Mouse (Mus musculus): Measurements from ENCODE around the gene Gpr160. TPM values are rescaled to one million over a fixed set of nuclear protein-coding genes. Genes with fewer than 3 reads are reported as not detected.

Gene Gpr160
- polyA plus RNA-seq (2015; fragmentation: Nextera tagmentation; extraction: Ambion mirVana), result 0.92 and 1.1 TPM in 2 replicates

- H3K4me1 ChIP-seq, result peaks cover 8% of the 10 kb centered on the region; the same call in 1 of the 2 replicates
- peak within 1 kb of the TSS; percentile 59 for H3K4me3 ChIP-seq
- peak within 1 kb of the TSS; percentile 76 for H3K9ac ChIP-seq
- under 1% methylated on average over 72 of the region's 75 CpGs for WGBS
- peaks cover 35% of the 10 kb centered on the region for H3K27me3 ChIP-seq (replicated peaks)
- peak; percentile 79 for ATAC-seq (ENCODE audit: extremely low read depth, insufficient number of reproducible peaks, low FRiP score, low TSS enrichment)
- H3K4me2 ChIP-seq, result peak within 1 kb of the TSS; percentile 86
- no peak within 1 kb of the TSS for H3K27ac ChIP-seq (replicated peaks)
- no peaks in the 10 kb centered on the region for H3K36me3 ChIP-seq
- H3K9me3 ChIP-seq, result no peaks in the 10 kb centered on the region
These were observed at the start of gene Gpr160 for GRCm38 (mm10) chr3:30855604-30856458. TSS of gene Gpr160 (plus strand) at chr3:30855950.

DNA sequence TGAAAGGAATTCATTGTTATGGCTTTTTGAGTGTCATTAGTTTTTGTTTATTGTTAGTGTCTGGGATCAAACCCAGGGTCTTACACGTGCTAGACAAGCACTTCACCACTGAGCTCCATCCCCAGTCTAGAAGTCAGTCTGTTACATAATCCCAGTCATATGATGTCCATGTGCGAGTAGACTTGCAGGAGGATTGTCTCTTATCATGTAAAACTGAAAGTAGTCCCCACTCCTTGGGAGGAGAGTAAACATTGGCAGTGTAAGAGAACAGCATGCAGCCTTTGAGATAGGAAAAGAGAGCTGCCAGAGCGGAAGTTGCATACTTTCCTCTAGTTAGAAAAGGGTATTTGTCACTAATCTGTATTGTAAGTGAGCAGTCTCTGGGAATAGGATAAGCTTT lies 42.9 kb upstream of the Gpr160 start:
- Histone ChIP-seq H3K27ac (replicated peaks) (no peak overlapping the region), H3K4me3 (no peak overlapping the region), H3K36me3 (peaks cover 76% of the 10 kb centered on the region), H3K4me2 (no peak overlapping the region), H3K9ac (no peak overlapping the region), H3K27me3 (replicated peaks) (no peaks in the 10 kb centered on the region), H3K9me3 (no peaks in the 10 kb centered on the region), H3K4me1 (no peaks in the 10 kb centered on the region)
- ATAC-seq (ENCODE audit: extremely low read depth, insufficient number of reproducible peaks, low FRiP score, low TSS enrichment), result no peak
- 54% methylated on average over 3 of the region's 3 CpGs for WGBS

DNA sequence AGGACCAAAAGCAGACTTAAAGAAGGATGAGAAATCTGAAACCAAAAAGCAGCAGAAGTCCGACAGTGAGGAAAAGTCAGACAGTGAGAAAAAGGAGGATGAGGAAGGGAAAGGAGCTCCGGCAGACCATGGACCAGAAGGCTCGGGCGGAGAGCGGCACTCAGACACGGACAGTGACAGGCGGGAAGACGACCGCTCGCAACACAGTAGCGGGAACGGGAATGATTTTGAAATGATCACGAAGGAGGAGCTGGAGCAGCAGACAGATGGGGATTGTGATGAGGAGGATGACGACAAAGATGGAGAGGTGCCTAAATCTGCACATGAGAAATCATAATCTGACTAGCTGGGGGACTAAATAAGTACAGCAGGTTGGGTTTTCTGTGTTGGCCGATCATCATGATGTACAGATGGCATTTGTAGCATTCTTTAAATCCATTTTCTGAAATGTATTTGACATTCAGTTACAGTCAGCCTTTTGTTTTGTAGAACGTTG lies 37.1 kb upstream of the Gpr160 start:
- Histone ChIP-seq H3K9me3 (no peaks in the 10 kb centered on the region), H3K4me1 (no peaks in the 10 kb centered on the region), H3K9ac (no peak overlapping the region), H3K4me2 (no peak overlapping the region), H3K36me3 (peaks cover 75% of the 10 kb centered on the region), H3K27ac (replicated peaks) (no peak overlapping the region), H3K4me3 (no peak overlapping the region), H3K27me3 (replicated peaks) (no peaks in the 10 kb centered on the region)
- ATAC-seq (ENCODE audit: extremely low read depth, insufficient number of reproducible peaks, low FRiP score, low TSS enrichment), result no peak
- WGBS, result 95% methylated on average over 16 of the region's 16 CpGs

- H3K9ac ChIP-seq, result no peak overlapping the region
- 88% methylated on average over 8 of the region's 8 CpGs for WGBS
- H3K36me3 ChIP-seq, result peaks cover 51% of the 10 kb centered on the region
- no peak overlapping the region for H3K27ac ChIP-seq (replicated peaks)
- H3K4me1 ChIP-seq, result no peaks in the 10 kb centered on the region
- no peaks in the 10 kb centered on the region for H3K9me3 ChIP-seq
- no peak overlapping the region for H3K4me2 ChIP-seq
- no peak for ATAC-seq (ENCODE audit: extremely low read depth, insufficient number of reproducible peaks, low FRiP score, low TSS enrichment)
- H3K27me3 ChIP-seq (replicated peaks), result no peaks in the 10 kb centered on the region
- H3K4me3 ChIP-seq, result no peak overlapping the region
These were observed 33.6 kb upstream of the Gpr160 start for GRCm38 (mm10) chr3:30822163-30822562.

DNA sequence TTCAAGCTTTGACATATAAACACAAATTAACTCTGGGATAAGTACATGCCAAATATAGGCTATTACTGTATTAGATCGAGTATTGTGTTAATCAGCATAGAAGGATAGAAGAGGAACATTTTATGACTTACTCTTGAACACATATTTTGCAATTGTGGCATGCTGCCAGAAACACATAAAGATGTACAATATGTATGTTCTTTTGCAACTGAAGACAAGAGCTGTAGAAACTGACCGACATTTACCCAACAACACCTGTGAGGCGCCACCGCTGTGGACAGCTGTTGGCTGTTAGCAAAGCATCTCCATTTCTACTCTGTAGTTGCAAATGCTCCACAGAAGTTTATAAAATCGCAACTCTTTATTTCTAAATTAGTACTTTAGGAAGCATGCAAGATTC lies 29.7 kb upstream of the Gpr160 start:
- Histone ChIP-seq H3K27me3 (replicated peaks) (no peaks in the 10 kb centered on the region), H3K9me3 (no peaks in the 10 kb centered on the region), H3K27ac (replicated peaks) (no peak overlapping the region), H3K4me2 (no peak overlapping the region), H3K4me3 (no peak overlapping the region), H3K4me1 (no peaks in the 10 kb centered on the region), H3K9ac (no peak overlapping the region), H3K36me3 (peaks cover 14% of the 10 kb centered on the region)
- no peak for ATAC-seq (ENCODE audit: extremely low read depth, insufficient number of reproducible peaks, low FRiP score, low TSS enrichment)
- WGBS, result 92% methylated on average over 5 of the region's 5 CpGs

GRCm38 (mm10) chr3:30831848-30832606 lies 23.7 kb upstream of the Gpr160 start:
- Histone ChIP-seq H3K36me3 (no peaks in the 10 kb centered on the region), H3K9ac (no peak overlapping the region), H3K9me3 (no peaks in the 10 kb centered on the region), H3K4me1 (no peaks in the 10 kb centered on the region), H3K27me3 (replicated peaks) (no peaks in the 10 kb centered on the region), H3K27ac (replicated peaks) (no peak overlapping the region), H3K4me3 (no peak overlapping the region), H3K4me2 (no peak overlapping the region)
- 59% methylated on average over 15 of the region's 15 CpGs for WGBS
- ATAC-seq (ENCODE audit: extremely low read depth, insufficient number of reproducible peaks, low FRiP score, low TSS enrichment), result no peak

GRCm38 (mm10) chr3:30833254-30833653 lies 22.5 kb upstream of the Gpr160 start:
- H3K4me3 ChIP-seq, result no peak overlapping the region
- no peaks in the 10 kb centered on the region for H3K36me3 ChIP-seq
- no peaks in the 10 kb centered on the region for H3K4me1 ChIP-seq
- H3K27me3 ChIP-seq (replicated peaks), result no peaks in the 10 kb centered on the region
- H3K27ac ChIP-seq (replicated peaks), result no peak overlapping the region
- 76% methylated on average over 3 of the region's 3 CpGs for WGBS
- H3K9ac ChIP-seq, result no peak overlapping the region
- H3K9me3 ChIP-seq, result 0 out of 2 replicates have a peak, but pooled peaks cover 3% of the 10 kb centered on the region
- no peak overlapping the region for H3K4me2 ChIP-seq
- no peak for ATAC-seq (ENCODE audit: extremely low read depth, insufficient number of reproducible peaks, low FRiP score, low TSS enrichment)

GRCm38 (mm10) chr3:30845755-30846154 lies 10.0 kb upstream of the Gpr160 start:
- H3K36me3 ChIP-seq, result no peaks in the 10 kb centered on the region
- H3K4me3 ChIP-seq, result no peak overlapping the region
- no peak overlapping the region for H3K9ac ChIP-seq
- no peaks in the 10 kb centered on the region for H3K9me3 ChIP-seq
- 70% methylated on average over 2 of the region's 2 CpGs for WGBS
- no peak overlapping the region for H3K27ac ChIP-seq (replicated peaks)
- H3K4me2 ChIP-seq, result no peak overlapping the region
- H3K4me1 ChIP-seq, result no peaks in the 10 kb centered on the region
- no peak for ATAC-seq (ENCODE audit: extremely low read depth, insufficient number of reproducible peaks, low FRiP score, low TSS enrichment)
- H3K27me3 ChIP-seq (replicated peaks), result no peaks in the 10 kb centered on the region; the same call in 1 of the 2 replicates

GRCm38 (mm10) chr3:30847413-30847812 lies 8.3 kb upstream of the Gpr160 start:
- no peak for ATAC-seq (ENCODE audit: extremely low read depth, insufficient number of reproducible peaks, low FRiP score, low TSS enrichment)
- H3K4me3 ChIP-seq, result no peak overlapping the region
- no peaks in the 10 kb centered on the region for H3K36me3 ChIP-seq
- H3K4me1 ChIP-seq, result no peaks in the 10 kb centered on the region
- no peak overlapping the region for H3K4me2 ChIP-seq
- no peak overlapping the region for H3K27ac ChIP-seq (replicated peaks)
- H3K27me3 ChIP-seq (replicated peaks), result peaks cover 5% of the 10 kb centered on the region
- no peaks in the 10 kb centered on the region for H3K9me3 ChIP-seq
- WGBS, result 37% methylated on average over 1 of the region's 1 CpGs
- H3K9ac ChIP-seq, result no peak overlapping the region

DNA sequence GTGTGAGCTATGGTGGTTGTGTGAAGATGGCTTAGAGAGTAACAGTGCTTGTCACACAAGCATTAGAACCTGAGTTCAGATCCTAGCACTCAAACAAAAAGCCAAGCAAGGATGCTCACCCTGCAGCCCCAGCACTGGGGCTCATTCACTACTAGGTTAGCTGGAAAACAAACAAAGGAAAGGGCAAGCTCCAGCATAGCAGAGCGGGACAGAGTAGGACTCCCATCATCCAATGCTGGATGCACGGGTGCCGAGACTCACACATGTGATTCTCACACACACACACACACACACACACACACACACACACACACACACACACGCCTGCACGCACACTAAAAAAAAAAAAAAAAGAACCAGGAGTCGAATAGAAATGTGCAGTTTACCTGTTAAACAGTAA lies 4.3 kb upstream of the Gpr160 start:
- no peaks in the 10 kb centered on the region for H3K9me3 ChIP-seq
- no peak overlapping the region for H3K27ac ChIP-seq (replicated peaks)
- no peak overlapping the region for H3K4me2 ChIP-seq
- H3K4me1 ChIP-seq, result peaks cover 8% of the 10 kb centered on the region; the same call in 1 of the 2 replicates
- no peak overlapping the region for H3K9ac ChIP-seq
- peaks cover 35% of the 10 kb centered on the region for H3K27me3 ChIP-seq (replicated peaks)
- no peaks in the 10 kb centered on the region for H3K36me3 ChIP-seq
- no peak for ATAC-seq (ENCODE audit: extremely low read depth, insufficient number of reproducible peaks, low FRiP score, low TSS enrichment)
- 69% methylated on average over 4 of the region's 6 CpGs for WGBS
- no peak overlapping the region for H3K4me3 ChIP-seq

DNA sequence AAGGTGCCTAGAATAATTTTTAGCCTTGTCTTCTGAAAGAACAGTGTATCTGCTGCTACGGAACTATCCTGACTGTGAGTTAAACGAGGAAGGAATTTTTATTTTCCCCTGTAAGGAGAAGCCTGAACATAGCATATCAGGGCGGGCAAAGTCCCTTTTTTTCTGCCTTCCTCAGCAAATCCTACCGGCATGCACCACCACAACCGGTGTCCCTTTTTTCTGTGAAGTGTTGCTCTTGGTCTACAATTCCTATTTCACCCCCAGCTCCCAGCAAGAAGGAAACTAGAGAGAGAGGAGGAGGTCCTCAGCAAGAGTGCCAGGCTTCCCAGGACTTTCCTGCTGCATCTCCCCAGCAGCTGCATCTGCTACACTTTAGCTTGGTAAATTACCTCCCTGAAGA lies 2.2 kb upstream of the Gpr160 start:
- H3K4me3 ChIP-seq, result no peak overlapping the region
- H3K27me3 ChIP-seq (replicated peaks), result peaks cover 35% of the 10 kb centered on the region
- no peaks in the 10 kb centered on the region for H3K36me3 ChIP-seq
- no peak for ATAC-seq (ENCODE audit: extremely low read depth, insufficient number of reproducible peaks, low FRiP score, low TSS enrichment)
- H3K4me2 ChIP-seq, result no peak overlapping the region
- H3K9ac ChIP-seq, result no peak overlapping the region
- H3K27ac ChIP-seq (replicated peaks), result no peak overlapping the region
- 76% methylated on average over 5 of the region's 5 CpGs for WGBS
- H3K9me3 ChIP-seq, result no peaks in the 10 kb centered on the region
- peaks cover 8% of the 10 kb centered on the region; the same call in 1 of the 2 replicates for H3K4me1 ChIP-seq
